Mouse (Mus musculus) kidney, adult 11 months (tissue): ENCODE data around the gene Tes.

Experiments
- DNase-seq: peaks from one replicate; pipeline ENCODE4 v3.0.0; 2022

The Tes gene

DNA sequence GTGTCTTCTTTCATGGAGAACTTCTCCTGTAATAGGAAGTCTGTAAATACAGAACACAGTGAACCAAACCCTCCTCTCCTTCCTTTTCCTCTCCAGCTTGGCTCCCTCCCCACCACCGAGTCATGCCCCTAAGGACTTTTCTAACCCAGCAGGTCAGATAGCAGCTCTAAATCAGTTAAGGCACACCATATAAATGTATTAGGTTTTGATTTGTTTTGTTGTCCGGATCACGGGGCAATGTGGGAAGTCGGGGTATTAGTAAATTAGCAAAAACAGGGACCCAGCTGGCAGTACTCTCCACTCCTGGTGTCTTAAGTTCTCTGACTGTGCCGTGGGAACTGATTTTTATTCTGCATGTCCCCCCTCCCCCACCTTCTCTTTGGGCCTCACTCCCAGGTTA lies 14.4 kb downstream of the Tes start:
- DNase-seq, result peak; percentile 21

DNA sequence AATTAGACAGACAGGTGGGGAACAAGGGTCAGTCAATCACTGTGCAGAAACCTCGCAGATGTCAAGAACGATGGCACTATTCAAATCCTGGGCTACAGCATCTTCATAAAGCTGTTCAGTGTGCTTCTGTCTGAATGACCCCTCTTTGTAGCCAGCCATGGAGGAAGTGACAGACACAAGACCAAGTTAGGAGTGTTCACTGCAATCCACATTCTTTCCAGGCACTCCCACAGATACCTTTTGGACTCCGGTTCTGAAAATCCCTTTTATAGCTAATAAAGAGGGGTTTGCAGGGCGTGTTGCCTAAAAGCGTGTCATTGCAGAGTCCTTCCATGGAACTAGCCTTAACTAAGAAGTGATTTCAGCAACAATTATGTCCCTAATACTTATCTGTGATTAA lies 14.9 kb downstream of the Tes start:
- no peak for DNase-seq

- no peak for DNase-seq
Measured at GRCm38 (mm10) chr6:17082238-17082637, 17.3 kb downstream of the Tes start.

GRCm38 (mm10) chr6:17082800-17083199 lies 17.9 kb downstream of the Tes start:
- DNase-seq, result no peak

- peak; percentile 36 for DNase-seq
Measured at GRCm38 (mm10) chr6:17087485-17087884, 22.5 kb downstream of the Tes start.

DNA sequence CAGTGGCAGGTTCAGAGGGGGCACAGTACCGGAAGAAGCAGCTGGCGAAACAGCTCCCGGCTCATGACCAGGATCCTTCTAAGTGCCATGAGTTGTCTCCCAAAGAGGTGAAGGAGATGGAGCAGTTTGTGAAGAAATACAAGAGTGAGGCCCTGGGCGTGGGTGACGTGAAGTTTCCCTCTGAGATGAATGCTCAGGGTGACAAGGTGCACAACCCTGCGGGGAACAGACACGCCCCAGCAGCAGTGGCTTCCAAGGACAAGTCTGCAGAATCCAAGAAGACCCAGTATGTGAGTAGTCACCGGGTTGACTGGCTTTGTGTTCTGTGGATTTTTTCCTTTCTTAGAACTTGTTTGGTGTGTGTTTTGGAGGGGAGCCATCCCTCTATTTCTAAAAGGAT lies 32.4 kb downstream of the Tes start:
- DNase-seq, result no peak

- no peak for DNase-seq
Measured at GRCm38 (mm10) chr6:17098559-17098958, 33.6 kb downstream of the Tes start.

DNA sequence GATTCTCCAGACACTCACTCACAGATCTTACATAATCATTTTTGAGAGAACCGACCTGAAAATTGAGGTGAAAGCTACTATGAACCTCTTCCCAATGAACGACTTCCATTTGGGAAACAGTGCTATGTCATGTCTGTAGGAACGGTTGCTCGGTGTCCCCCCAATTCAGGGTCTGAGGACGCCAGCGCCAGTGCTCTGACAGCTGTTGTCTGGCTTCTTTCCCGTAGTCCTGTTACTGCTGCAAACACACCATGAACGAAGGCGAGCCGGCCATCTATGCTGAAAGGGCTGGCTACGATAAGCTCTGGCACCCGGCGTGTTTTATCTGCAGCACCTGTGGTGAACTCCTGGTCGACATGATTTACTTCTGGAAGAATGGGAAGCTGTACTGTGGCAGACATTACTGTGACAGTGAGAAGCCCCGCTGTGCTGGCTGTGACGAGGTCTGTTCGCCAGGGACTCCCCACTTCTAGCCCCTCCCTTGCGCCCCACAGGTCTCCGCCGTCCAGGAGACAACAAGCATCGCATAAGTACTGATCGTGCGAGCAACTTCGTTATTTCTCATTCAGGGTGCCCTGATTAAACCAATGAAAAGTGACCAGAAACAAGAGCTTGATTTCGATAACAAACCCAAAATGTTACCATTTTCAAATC lies 34.7 kb downstream of the Tes start:
- DNase-seq, result no peak

GRCm38 (mm10) chr6:17105714-17106113 lies 40.8 kb downstream of the Tes start:
- DNase-seq, result no peak

- DNase-seq, result no peak
Measured at GRCm38 (mm10) chr6:17106493-17106892, 41.5 kb downstream of the Tes start.

GRCm38 (mm10) chr6:17109204-17109603 lies 44.3 kb downstream of the Tes start:
- no peak for DNase-seq

DNA sequence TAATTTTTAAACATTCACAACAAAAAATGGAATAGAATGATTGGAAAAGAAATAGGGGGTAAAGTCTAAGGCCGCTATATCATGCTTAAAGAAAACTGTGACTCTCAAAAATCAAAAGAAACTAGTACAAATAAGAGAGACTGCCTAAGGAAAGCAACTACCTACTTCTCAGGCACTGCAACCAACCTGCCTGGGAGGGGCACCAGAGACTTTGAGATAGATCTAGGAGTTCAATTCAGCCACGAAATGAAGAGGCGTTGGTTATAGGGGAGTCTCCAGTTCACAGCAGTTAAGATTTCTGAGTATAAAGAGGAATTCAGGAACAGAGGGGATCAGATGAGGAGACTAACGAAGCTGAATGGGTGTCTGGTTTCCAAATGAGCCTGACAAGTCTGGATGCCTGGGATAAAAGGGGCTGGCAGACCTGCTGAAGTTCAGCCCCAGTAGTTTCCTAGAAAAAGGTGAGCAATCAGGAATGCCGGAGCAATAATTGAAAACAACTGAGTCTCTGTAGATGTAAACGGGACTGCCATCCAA lies 45.7 kb downstream of the Tes start:
- no peak for DNase-seq

DNA sequence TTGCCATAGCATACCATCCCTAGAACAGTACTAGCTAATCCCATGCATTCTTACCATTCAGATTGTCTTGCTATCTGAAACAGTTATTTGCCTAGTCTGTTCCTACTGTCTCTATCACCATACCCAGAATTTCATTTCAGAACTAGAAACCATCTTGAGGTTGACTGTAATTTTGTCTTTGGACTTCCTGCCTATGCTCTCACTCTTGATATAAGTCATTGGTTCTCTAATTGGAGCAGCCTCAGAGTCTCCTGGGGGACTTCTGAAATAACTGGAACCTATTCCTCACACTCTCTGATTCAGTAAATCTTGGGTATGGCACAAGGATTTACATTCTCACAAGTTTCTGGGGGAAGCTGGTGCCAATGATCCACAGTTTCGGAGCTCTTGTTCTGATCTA lies 47.1 kb downstream of the Tes start:
- no peak for DNase-seq

GRCm38 (mm10) chr6:17112990-17113389 lies 48.0 kb downstream of the Tes start:
- DNase-seq, result no peak

DNA sequence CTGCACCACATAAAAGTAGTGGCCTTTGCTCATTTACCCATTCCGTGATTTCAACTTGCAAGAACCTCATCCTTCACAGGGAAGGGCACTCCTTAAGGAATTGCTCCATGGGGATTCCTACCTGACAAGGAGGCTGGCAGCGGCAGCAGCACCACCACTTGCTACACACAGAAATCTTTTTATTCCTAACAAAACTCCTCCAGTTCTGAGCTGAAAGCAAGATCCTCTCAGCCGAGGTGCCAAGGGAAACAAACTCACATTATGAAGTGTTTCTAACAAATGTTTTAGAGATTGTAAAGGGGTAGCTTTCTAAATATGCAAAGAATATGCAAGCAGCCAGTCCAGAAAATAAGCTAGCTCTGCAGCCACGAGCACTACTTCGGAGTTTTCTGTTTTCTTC lies 49.6 kb downstream of the Tes start:
- no peak for DNase-seq

- DNase-seq, result no peak
Measured at GRCm38 (mm10) chr6:17115046-17115790, 50.3 kb downstream of the Tes start.

DNA sequence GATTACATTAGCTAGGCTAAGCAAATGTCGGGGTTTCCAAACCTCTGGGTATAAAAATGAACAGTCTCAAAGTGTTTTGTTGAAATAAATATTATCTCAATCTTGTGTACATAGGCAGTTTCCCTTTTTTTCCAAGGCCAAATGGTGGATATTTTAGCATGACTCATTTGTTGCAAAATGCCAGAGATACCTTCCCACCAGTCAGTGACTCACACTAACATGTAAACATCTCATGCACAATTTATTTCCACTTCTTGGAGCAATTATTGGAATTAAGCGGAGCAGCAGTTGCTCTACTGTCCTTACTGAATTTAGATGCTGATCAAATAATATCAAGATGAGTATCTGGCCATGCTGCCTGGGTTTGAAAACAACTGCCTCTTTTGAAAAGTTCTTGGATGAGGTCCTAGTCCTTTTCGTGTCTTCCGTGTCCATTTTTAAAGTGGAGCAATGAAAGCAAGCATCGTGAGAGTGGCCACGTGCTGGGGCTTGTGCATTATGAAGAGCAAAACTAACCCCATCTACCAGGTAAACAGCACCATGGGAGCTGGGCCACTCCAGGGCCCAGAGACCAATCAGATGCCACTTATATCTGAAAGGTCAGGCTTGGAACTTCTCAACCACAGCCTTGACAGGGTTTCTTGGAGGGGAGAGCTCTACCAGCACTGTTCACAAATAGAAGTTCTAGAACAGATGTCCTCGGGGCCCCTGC lies 54.7 kb downstream of the Tes start:
- DNase-seq, result no peak

- DNase-seq, result no peak
Measured at GRCm38 (mm10) chr6:17140021-17140420, 75.1 kb downstream of the Tes start.

- no peak for DNase-seq
Measured at GRCm38 (mm10) chr6:17142577-17143359, 77.8 kb downstream of the Tes start.

DNA sequence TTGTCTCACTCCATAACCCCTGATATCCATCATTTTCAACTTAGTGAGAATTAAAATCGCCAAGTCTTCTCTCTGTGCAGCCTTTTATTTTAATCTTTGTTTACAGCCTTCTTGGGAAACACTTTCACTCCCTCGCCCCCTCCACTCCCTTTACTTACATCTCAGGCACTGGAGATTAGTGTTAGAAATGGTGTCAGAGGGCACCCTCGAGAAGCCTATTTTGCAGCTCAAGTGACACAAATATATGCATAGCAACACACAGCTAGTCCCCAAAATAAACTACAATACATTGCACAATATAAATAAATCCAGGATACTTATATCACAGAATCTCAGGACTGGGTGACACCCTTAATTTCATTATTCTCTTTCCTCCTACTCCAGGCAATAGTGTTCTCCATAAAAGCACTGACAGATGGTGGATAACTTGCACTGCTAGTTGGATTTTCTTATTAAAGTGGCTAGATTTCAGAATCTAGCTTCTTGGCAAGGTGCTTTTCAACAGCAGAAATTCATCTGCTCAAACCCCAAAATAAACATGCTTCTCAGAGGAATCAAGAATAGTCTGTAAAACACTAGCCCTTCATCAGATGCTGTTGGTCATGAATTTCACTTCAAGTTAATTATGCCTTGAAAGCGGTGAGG lies 86.2 kb downstream of the Tes start:
- DNase-seq, result no peak

DNA sequence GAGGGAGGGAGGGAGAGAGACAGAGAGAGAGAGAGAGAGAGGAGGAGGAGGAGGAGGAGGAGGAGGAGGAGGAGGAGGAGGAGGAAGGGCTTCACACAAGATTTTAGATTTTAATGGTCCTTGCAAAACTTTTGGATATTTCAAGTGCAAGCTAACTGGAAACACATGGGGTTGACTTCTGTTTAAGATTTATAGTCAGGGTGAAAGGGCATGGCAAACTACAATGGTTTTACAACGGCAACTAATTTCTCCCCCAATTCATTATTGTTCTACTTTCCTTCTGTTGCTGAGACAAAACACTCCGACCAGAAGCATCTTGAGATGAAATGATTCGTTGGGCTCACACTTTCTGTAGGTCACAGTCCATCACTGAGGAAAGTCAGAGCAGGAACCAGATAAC lies 87.6 kb downstream of the Tes start:
- DNase-seq, result no peak
